Mouse (Mus musculus) v-Abl transformed pro-B cells (cell line): ENCODE results near the gene Gm9837.

Experiments
- in situ Hi-C, 2 experiments: fragments of 400-800 bp; cut with MboI; formaldehyde crosslinking; loops; one replicate each; pipeline ENCODE4 v1.15.1; 2025; ENCODE audit not compliant: unreplicated experiment in 2 of 2

The Gm9837 gene

GRCm38 (mm10) chr11:53458996-53459395 lies 11.3 kb downstream of the Gm9837 start:
- in situ Hi-C loops: loop anchor here in 1 of 2 experiments (25.0 kb wide), 1 partner anchor 803 kb away; the partner anchor contains the start of gene Il3

GRCm38 (mm10) chr11:53457372-53457954 lies 12.8 kb downstream of the Gm9837 start:
- in situ Hi-C loops: loop anchor here in 1 of 2 experiments (25.0 kb wide), 1 partner anchor 805 kb away; the partner anchor contains the start of gene Il3

- in situ Hi-C loops: loop anchor here in 1 of 2 experiments (25.0 kb wide), 1 partner anchor 806 kb away; the partner anchor contains the start of gene Il3
Observed at GRCm38 (mm10) chr11:53456474-53457371, 13.6 kb downstream of the Gm9837 start, which contains the start of the genes Gm10447 and Shroom1. Gm10447 (minus strand) TSS chr11:53457110. Shroom1 (plus strand) TSS chr11:53457205.

- in situ Hi-C loops: loop anchor here in 1 of 2 experiments (25.0 kb wide), 1 partner anchor 809 kb away; the partner anchor contains the start of gene Il3
Observed at GRCm38 (mm10) chr11:53453031-53453430, 17.2 kb downstream of the Gm9837 start.

- in situ Hi-C loops: loop anchor here in 1 of 2 experiments (25.0 kb wide), 1 partner anchor 810 kb away; the partner anchor contains the start of gene Il3
Observed at GRCm38 (mm10) chr11:53452396-53452795, 17.9 kb downstream of the Gm9837 start.

GRCm38 (mm10) chr11:53451361-53451760 lies 18.9 kb downstream of the Gm9837 start:
- in situ Hi-C loops: loop anchor here in 1 of 2 experiments (25.0 kb wide), 1 partner anchor 811 kb away; the partner anchor contains the start of gene Il3

GRCm38 (mm10) chr11:53450070-53450705 lies 20.1 kb downstream of the Gm9837 start:
- in situ Hi-C loops: loop anchor here in 1 of 2 experiments (25.0 kb wide), 1 partner anchor 812 kb away; the partner anchor contains the start of gene Il3

GRCm38 (mm10) chr11:53448529-53448928 lies 21.8 kb downstream of the Gm9837 start:
- in situ Hi-C loops: no loop called here

GRCm38 (mm10) chr11:53447996-53448395 lies 22.3 kb downstream of the Gm9837 start:
- in situ Hi-C loops: no loop called here

- in situ Hi-C loops: no loop called here
Observed at GRCm38 (mm10) chr11:53446183-53446582, 24.1 kb downstream of the Gm9837 start.

GRCm38 (mm10) chr11:53445562-53445961 lies 24.7 kb downstream of the Gm9837 start:
- in situ Hi-C loops: no loop called here

- in situ Hi-C loops: no loop called here
Observed at GRCm38 (mm10) chr11:53443861-53444260, 26.4 kb downstream of the Gm9837 start.

GRCm38 (mm10) chr11:53441921-53442320 lies 28.4 kb downstream of the Gm9837 start:
- in situ Hi-C loops: no loop called here

- in situ Hi-C loops: no loop called here
Observed at GRCm38 (mm10) chr11:53436338-53436737, 33.9 kb downstream of the Gm9837 start.

- in situ Hi-C loops: no loop called here
Observed at GRCm38 (mm10) chr11:53435504-53435903, 34.8 kb downstream of the Gm9837 start.

GRCm38 (mm10) chr11:53433057-53433456 lies 37.2 kb downstream of the Gm9837 start:
- in situ Hi-C loops: no loop called here

GRCm38 (mm10) chr11:53431347-53432056 lies 38.8 kb downstream of the Gm9837 start:
- in situ Hi-C loops: no loop called here

- in situ Hi-C loops: no loop called here
Observed at GRCm38 (mm10) chr11:53430670-53431346, 39.5 kb downstream of the Gm9837 start, which contains the start of the genes Uqcrq and Gdf9. Uqcrq (minus strand) TSS chr11:53430831. Gdf9 (plus strand) TSS chr11:53431023.

GRCm38 (mm10) chr11:53430300-53430669 lies 40.0 kb downstream of the Gm9837 start:
- in situ Hi-C loops: no loop called here
